Mouse (Mus musculus): ENCODE results near the gene Sgk1.
"Not testable (repeated sequence)": the region's sequence is repeated elsewhere in the genome, so short reads cannot be mapped to it uniquely, and the experiment has no call there.

Sgk1 gene

DNA sequence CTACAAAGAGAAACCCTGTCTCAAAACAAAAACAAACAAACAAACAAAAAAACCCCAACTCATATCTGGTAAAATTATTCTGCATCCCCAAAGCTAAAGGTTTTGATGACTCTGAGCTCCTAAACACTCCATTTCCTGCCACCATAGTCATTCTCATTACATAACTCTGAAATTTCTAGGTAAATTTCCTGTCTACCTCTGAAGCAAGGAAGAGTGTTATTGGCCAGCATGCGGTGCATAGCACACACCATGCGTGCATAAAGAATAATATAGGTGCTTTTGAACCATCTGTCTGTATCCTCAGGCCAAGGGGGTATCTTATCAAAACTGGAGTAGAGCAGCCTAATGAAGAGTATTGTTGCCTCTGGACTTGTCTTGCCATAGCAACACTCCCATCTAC lies 13.8 kb upstream of the Sgk1 start:
- DNase-seq (ENCODE audit: low read depth, low spot score): no peak

DNA sequence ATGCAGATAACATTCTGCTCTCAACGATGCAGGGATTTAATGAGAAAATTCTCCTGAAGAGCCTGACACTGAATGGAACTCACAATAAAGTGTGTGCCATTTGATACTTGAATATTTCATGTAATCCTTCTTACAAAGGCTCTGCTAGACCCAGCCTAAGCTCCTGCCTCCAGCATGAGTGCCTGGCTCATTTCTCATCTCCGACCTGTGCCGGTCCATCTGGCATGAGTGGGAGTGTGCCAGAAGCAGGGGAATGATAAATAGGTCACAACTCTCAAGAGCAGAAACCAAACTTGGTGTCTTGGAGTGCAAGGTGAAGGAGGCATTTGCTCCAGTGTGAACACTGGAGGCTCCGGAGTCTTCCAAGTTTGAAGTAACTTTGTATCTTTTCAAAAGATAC lies 13.4 kb upstream of the Sgk1 start:
- no peak for DNase-seq (ENCODE audit: low read depth, low spot score)

- DNase-seq (ENCODE audit: low read depth, low spot score): no peak
Observed at GRCm38 (mm10) chr10:21881837-21882183, 174 bp upstream of the Sgk1 start.

- peak; percentile 68 for DNase-seq (ENCODE audit: low read depth, low spot score)
Observed at GRCm38 (mm10) chr10:21883587-21883986, 1.6 kb downstream of the Sgk1 start.

- DNase-seq (ENCODE audit: low read depth, low spot score): no peak
Observed at GRCm38 (mm10) chr10:21884534-21884933, 2.5 kb downstream of the Sgk1 start.

GRCm38 (mm10) chr10:21889141-21889765 lies 7.3 kb downstream of the Sgk1 start:
- DNase-seq (ENCODE audit: low read depth, low spot score): no peak

DNA sequence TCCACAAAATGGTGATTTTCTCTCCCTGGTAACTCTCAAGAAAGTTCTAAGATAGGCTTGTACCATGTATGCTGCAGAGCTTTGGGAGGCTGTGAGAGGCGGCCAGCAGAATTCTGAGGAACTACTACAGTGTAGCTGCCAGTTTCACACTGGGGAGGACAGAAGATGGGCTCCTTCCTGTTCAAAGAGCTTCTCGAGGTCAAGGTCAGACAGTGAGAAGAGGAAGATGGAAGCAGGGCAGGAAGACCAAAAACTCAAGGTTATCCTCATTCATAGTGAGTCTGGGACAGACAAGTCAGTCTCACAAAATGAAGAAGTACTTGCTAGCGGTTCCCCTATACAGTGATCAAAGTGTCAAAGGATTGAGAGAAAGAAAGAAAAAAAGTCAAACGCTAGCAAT lies 8.3 kb downstream of the Sgk1 start:
- DNase-seq (ENCODE audit: low read depth, low spot score): no peak

DNA sequence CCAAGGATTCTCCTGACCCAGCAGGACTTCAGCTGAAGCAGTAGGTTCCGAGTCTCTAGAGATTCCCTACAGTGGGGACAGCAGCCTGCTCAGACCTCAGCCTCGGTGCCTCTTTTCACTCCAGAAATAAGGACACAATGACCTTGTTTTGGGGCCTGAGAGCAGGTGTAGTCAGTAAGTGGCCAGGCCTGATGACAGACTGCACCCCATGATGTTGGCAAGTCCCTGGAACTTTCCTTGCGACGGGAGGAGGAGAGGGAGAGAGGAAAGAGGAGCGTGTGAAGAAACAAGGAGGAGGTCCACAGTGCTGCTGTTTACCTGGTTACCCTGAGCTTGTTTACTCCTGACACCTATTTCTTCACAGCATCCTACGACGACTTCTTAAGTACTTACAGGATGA lies 9.5 kb downstream of the Sgk1 start:
- no peak for DNase-seq (ENCODE audit: low read depth, low spot score)

DNA sequence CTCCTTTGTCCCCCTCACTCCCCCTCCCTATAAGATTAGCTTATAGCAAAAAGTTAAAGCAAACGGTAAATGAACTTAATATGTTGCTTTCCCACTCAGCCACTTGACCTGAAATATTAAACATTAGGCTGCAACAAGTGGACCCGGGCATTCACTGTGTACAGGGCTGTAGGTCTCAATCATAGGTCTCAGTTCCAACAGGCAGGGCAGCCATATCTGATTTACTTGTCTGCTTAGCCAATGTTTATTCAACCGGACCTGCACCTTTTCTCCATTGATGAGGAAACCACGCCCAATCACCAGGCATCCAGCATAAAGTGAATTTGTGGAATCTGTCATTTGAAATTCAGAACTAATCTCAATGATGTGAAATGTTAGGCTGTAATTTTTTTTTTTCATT lies 10.1 kb downstream of the Sgk1 start:
- no peak for DNase-seq (ENCODE audit: low read depth, low spot score)

DNA sequence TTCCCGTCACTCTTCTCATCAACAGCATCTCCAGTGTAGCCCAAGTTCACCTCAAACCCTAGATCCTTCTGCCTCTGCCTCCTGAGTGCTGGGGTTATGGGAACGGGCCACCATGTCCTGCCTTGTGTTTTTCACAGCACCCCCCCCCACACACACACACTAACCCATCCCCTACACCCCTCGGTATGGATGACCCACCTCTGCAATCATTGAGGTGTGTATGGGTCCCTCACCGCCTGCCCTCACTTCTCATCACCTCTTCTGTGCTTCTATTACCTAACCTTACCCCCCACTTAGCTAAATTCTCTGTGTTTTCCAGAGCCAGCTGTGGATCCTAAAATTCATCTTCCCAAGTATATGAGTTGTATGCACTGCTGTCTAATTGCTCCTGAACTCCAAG lies 16.4 kb downstream of the Sgk1 start:
- DNase-seq (ENCODE audit: low read depth, low spot score): no peak

DNA sequence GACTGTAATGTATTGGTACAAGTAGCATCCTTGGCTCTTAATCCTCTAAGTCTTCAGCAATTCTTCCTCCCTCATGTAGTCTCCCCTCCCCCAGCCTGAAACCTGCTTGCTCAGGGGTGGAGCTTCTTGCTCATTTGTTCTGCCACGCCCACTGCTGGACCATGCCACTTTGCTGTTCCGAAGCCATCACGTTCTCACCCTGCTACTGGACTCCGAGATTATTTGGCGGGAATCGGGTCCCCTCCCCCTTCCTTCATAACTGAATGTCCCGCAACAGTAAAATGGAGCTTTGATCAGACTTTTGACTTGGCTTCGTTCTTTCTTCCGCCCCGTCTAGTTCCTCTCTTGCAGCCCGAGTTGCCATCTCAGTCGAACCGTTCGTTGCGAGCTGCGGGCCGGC lies 16.9 kb downstream of the Sgk1 start:
- not testable (repeated sequence) for DNase-seq (ENCODE audit: low read depth, low spot score)

DNA sequence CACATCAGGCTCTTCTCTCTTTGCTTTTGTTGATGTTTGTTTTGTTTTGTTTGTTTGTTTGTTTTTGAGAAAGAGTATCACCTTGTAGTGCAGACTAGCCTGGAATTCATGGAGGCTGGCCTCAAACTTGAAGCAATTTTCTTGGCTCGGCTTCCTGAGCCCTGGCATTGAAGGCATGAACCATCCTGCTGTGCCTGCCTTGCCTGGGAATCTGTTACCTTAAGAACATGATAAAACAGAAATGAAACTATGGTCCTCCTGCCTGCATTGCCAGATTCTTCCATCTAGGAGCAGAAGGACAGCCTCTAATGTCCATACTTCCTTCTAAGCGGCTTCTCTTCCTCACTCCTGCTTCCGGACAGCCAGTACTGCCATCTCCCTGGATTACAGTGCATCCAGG lies 17.4 kb downstream of the Sgk1 start:
- no peak for DNase-seq (ENCODE audit: low read depth, low spot score)

GRCm38 (mm10) chr10:21902152-21903140 lies 20.5 kb downstream of the Sgk1 start:
- no peak for DNase-seq (ENCODE audit: low read depth, low spot score)

- no peak for DNase-seq (ENCODE audit: low read depth, low spot score)
Observed at GRCm38 (mm10) chr10:21904151-21904550, 22.2 kb downstream of the Sgk1 start.

DNA sequence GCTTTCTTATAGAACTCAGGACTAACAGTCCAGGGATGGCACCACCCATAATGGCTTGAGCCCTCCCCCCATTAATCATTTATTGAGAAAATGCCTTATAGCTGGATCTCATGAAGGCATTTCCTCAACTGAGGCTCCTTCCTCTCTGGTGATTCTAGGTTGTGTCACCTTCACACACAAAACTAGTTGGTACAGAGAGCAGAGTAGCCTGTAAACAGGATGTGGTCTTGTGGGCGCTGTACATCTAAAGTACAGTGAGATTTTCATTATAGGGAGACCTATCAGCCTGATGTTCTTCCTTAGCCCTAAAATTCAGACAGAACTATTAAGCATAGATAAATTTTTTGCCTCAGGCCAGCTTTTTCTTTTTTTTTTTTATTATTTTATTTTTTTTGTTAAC lies 23.6 kb downstream of the Sgk1 start:
- DNase-seq (ENCODE audit: low read depth, low spot score): no peak

- DNase-seq (ENCODE audit: low read depth, low spot score): no peak
Observed at GRCm38 (mm10) chr10:21906894-21907446, 25.0 kb downstream of the Sgk1 start.

GRCm38 (mm10) chr10:21907784-21908183 lies 25.8 kb downstream of the Sgk1 start:
- no peak for DNase-seq (ENCODE audit: low read depth, low spot score)

DNA sequence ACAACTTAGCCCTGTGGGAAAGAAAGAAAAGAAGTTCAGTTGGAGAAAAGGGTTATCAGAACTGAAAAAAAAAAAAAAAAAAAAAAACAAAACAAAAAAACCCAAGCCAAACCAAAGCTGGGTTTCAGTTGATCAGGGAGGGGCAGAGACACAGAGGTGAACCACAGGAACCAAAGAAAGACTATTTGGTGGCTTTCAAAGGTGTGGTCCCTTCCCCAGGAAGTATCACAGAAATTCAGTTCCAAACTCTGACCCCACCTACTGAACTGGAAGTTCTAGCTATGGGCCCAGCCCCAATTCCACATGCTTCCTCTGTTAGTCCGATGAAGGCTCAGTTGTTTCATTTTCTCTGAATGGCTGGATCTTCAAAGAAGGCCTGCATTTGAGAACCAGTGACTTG lies 26.7 kb downstream of the Sgk1 start:
- no peak for DNase-seq (ENCODE audit: low read depth, low spot score)

DNA sequence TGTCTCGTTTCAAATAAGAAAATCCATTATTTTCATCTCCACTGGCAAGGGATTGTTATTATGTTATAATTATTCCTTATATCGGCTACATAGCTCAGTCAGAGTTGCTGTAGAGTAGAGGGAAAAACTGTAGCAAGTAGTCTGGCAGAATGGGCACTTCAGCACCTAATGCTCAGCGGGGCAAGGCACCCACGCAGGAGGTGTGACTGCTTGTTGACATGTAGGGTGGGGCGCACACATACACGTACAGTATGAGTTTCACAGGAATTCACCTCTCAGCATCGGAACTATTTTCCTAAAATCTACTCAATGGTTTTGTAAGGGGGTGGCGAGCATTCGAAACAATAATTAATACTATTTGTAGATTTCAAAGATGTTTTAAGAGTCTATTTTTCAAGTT lies 28.4 kb downstream of the Sgk1 start:
- no peak for DNase-seq (ENCODE audit: low read depth, low spot score)

DNA sequence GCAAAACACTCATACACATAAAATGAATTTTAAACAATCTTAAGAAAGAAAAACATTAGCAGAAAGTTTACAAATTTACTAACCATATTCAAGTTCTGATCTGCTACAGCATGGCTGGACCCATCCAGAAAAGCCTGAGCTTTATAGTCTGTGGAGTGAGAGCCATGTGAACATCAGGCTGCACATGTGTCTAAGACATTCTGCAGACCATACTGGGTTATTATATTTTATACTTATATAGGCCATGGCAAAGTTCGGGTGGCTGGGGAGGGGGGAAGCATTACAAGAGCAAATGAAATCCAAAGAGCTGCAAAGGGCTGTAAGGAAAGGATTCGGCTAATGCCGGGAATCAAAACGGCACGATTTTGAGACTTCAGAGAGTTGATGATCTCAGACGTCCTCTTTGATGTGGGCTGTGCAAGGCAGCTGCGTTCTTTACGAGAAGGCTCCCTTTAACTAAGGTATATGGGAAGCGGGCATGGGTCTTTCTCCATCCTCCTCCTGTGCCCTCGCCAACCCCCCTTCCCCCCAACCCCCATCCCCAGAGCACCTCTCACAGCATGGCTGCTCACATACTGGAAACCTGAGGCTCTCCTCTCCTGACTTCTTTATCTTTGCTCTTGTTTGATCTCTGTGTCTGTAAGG lies 29.4 kb downstream of the Sgk1 start:
- DNase-seq (ENCODE audit: low read depth, low spot score): no peak

DNA sequence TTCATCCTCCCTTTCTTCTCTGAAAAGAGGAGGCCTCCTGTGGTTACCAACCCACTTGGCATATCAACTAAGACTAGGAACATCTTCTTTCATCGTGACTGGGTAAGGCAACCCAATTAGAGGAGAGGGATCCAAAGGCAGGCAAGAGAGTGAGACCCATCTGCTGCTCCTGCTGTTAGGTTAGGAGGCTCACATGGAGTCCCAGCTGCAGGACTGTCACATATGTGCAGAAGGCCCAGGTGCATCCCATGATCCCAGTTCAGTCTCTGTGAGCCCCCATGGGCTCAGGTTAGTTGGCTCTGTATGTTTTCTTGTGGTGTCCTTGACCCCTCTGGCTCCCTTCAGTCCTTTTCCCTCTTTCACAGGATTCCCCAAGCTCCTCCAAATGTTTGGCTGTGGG lies 32.8 kb downstream of the Sgk1 start:
- no peak for DNase-seq (ENCODE audit: low read depth, low spot score)

GRCm38 (mm10) chr10:21916301-21917071 lies 34.5 kb downstream of the Sgk1 start:
- no peak for DNase-seq (ENCODE audit: low read depth, low spot score)

Measured in mesoderm, embryonic 11.5 days (tissue).